Mouse (Mus musculus): ENCODE data around the gene Fam166b.

Gene Fam166b

GRCm38 (mm10) chr4:43381408-43382154, 47.4 kb downstream of the Fam166b start, which contains the start of gene Rusc2:
Gene Rusc2, plus strand, starts transcription at chr4:43381979.
- DNase-seq (ENCODE audit: low read depth, low spot score), result peak; percentile 79

- no peak for DNase-seq (ENCODE audit: low read depth, low spot score)
These were observed 48.0 kb downstream of the Fam166b start for GRCm38 (mm10) chr4:43380951-43381350.

GRCm38 (mm10) chr4:43379601-43380000, 49.3 kb downstream of the Fam166b start:
- DNase-seq (ENCODE audit: low read depth, low spot score), result no peak

Measured in ES-CJ7 (cell line).